Mouse (Mus musculus) myocyte (in vitro differentiated cells): ENCODE measurements around the gene Bicc1.

ENCODE experiments used
- CEBPB ChIP-seq: IDR thresholded peaks from 2 replicates; pipeline ENCODE4 v1.6.1; 2011; ENCODE audit warnings: mild to moderate bottlenecking, moderate library complexity; ENCODE audit not compliant: poor library complexity, insufficient read depth, severe bottlenecking
- E2F4 ChIP-seq: IDR thresholded peaks from one replicate; pipeline ENCODE4 v1.6.1; 2011; ENCODE audit warnings: mild to moderate bottlenecking, control low read depth, moderate library complexity; ENCODE audit not compliant: insufficient read depth
- MAX ChIP-seq: IDR thresholded peaks from one replicate; pipeline ENCODE4 v1.6.1; 2011; ENCODE audit warnings: low read depth, mild to moderate bottlenecking, control low read depth
- MYOG ChIP-seq, 3 experiments: IDR thresholded peaks; one replicate each; pipeline ENCODE4 v1.6.1; 2011; ENCODE audit warnings: control low read depth in 2 of 3, low read depth in 2 of 3, mild to moderate bottlenecking in 2 of 3; ENCODE audit not compliant: insufficient read length in 2 of 3, control insufficient read depth in 1 of 3, insufficient read depth in 1 of 3
- POLR2A ChIP-seq: IDR thresholded peaks from one replicate; pipeline ENCODE4 v1.6.1; 2011; ENCODE audit warnings: low read depth, mild to moderate bottlenecking, control low read depth, moderate library complexity; ENCODE audit not compliant: insufficient read length
- POLR2AphosphoS2 ChIP-seq: IDR thresholded peaks from one replicate; pipeline ENCODE4 v1.6.1; 2011; ENCODE audit warnings: low read depth, control low read depth; ENCODE audit not compliant: insufficient read length
- REST ChIP-seq: IDR thresholded peaks from one replicate; pipeline ENCODE4 v1.6.1; 2011; ENCODE audit warnings: mild to moderate bottlenecking, control low read depth, moderate library complexity; ENCODE audit not compliant: insufficient read depth, insufficient read length
- TCF12 ChIP-seq: IDR thresholded peaks from one replicate; pipeline ENCODE4 v1.6.1; 2011; ENCODE audit warnings: mild to moderate bottlenecking, control low read depth; ENCODE audit not compliant: poor library complexity, insufficient read depth, severe bottlenecking
- USF1 ChIP-seq: IDR thresholded peaks from one replicate; pipeline ENCODE4 v1.6.1; 2011; ENCODE audit warnings: low read depth, mild to moderate bottlenecking, control low read depth, moderate library complexity

GRCm38 (mm10) chr10:71052748-71053147 lies 106.8 kb downstream of the Bicc1 start:
- TF ChIP-seq POLR2AphosphoS2, result no peak
- no peak for TF ChIP-seq POLR2A
- TF ChIP-seq MAX, result no peak
- TF ChIP-seq TCF12, result no peak
- no peak for TF ChIP-seq E2F4
- no peak for TF ChIP-seq CEBPB
- no peak for TF ChIP-seq MYOG (IDR thresholded peaks at IDR 0.05; ENCODE audit: control insufficient read depth in 1 of 3, insufficient read depth in 1 of 3, insufficient read length in 2 of 3, low read depth in 2 of 3)
- no peak for TF ChIP-seq USF1
- no peak for TF ChIP-seq REST
